Mouse (Mus musculus): ENCODE results near the gene Slc6a21. TPM values are rescaled to one million over a fixed set of nuclear protein-coding genes. Genes with fewer than 3 reads are reported as not detected.
A peak's percentile ranks its signal among the peaks of the same experiment; 100 is the strongest.

Slc6a21 gene
- not detected in 2 replicates for total RNA-seq (2021)
- long read RNA-seq: 0 reads

DNA sequence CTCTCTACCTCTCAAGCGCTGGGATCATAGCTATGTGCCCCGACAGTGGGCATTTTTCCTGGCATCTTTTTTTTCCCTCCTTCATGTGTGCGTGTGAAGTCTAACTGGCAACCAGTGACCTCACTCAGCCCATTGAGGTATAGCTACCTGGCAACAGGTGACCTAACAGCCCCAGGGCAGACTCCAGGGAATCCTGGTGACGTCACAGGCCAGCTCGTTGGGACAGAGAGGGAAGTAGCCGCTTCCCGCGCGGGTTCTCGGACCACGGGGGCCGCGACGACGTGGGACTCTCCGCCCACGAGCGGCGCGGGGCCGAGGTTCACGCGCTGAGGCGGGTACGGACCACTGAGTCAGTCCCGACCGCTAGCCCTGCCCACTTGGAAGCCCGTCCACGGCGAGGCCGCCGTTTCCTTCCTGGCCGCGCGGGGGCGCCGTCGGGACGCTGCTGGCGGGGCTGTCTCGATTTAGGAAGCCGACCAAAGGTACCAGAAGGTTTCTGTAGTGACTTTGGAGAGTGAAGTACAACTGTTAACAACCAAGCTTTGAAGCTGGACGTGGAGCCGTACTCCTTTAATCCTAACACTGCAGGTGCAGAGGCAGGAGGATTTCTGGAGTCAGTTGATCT lies at the start of gene Slc6a21:
Slc6a21 (plus strand) TSS at position 378 of the 625 bp plus-strand sequence.
- peak; percentile 81 for DNase-seq

DNA sequence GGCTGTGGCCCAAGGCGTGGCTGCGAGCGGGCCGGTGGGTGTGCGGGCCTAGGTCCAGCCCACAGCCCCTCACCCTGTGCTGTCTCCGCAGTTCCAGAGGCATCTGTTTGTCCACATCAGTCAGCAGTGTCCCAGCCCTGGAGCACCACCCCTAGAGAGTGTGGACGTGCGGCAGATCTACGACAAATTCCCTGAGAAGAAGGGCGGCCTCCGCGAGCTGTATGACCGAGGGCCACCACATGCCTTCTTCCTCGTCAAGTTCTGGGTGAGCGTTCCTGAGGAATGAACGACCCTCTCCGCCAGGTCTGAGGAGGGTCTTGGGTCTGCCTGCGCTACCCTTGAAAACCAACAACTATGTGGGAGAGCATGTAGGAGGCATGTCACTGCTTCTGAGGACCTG lies 48.8 kb upstream of the Slc6a21 start:
- DNase-seq: no peak

- DNase-seq: no peak
These were observed 48.3 kb upstream of the Slc6a21 start for GRCm38 (mm10) chr7:45229046-45229445.

DNA sequence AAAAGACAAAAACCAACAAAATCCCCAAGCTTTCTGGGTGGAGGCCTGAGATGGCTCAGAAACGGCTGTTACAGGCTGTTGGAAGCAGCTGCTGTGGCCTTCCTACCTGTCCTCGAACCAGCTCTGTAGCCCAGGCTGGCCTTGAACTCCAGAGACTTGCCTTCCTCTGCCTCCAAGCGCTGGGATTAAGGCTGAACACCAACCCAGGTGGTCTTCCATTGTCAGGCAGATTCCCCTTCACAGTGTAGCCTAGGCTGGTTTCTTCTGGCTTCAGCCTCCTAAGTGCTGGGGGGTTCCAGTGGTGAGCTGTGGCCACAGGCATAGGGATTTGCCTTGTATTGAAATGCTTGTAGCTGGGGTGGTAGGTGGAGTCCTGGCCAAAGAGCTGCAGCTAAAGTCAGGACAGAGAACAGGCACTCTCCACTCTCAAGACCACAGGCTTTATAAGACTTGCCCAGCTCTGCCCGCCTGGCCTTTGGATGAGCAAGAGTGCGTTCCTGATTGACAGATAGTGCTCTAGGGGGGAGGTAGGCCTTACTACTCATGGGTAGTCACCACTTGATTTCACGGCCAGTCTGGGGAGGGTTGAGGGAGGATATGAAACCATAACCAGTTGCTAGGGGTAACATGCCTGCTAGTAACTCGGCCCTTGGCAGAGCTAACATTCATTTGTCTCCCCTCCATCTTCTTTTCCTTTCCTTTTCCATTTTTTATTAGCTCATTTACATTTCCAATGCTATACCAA lies 47.7 kb upstream of the Slc6a21 start:
- DNase-seq: no peak

DNA sequence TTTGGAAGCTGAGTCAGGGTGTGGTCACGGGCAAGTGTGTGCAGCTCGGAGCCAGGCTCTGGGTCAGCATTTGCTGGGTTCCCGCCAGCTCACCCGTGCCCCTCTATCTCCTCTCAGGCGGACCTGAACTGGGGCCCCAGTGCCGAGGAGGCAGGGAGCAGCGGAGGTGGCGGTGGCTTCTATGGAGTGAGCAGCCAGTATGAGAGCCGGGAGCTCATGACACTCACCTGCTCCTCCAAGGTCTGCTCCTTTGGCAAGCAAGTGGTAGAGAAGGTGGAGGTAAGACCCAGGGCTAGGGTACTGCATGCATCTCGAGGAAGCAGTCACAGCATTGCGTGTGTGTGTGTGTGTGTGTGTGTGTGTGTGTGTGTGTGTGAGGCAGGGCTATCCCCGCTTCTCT lies 46.1 kb upstream of the Slc6a21 start:
- DNase-seq: no peak

DNA sequence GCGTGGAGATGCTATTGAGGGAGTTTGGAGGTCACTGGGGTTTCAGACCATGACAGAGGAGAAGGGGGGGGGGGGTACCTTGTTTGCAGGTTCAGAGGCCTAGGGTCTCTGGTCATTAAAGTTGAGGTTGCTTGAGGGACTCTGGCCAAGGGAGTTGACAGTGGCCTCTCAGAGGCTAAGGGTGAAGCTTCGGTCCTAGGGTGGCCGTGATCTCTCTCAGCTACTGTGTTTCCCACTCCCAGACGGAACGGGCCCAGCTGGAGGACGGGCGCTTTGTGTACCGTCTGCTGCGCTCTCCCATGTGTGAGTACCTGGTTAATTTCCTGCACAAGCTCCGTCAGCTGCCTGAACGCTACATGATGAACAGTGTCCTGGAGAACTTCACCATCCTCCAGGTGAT lies 45.4 kb upstream of the Slc6a21 start:
- DNase-seq: no peak

DNA sequence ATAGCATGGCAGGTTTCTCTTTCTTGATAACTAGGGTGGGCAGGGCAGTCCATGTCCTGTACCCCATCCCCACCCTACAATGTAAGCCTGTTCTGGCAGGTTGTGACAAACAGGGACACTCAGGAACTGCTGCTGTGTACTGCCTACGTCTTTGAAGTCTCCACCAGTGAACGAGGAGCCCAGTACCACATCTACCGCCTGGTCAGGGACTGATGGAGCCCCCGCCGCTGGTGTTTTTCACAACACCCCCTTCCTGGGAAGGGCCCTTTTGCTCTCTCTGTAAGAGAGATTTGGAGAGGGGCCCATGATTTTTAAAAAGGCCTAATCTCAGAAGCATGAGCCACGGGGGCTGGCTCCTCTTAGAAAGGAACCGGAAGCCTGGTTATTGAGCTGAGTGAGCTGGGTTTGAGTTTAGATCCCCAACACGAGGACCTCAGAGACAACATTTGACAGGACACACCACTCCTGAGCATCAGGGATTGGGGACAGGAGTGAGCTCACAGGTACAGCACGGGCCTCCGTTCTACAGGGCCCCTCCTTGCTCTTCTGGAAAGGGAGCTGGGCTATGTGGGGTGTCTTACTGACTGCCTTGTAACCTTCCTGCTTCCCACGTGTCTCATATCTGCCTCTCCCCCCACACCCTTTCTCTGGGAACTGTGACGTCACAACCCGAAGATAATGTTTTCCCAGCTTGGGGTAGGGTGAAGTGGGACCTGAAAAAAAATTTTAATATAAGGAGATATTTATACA lies 44.4 kb upstream of the Slc6a21 start:
- no peak for DNase-seq

DNA sequence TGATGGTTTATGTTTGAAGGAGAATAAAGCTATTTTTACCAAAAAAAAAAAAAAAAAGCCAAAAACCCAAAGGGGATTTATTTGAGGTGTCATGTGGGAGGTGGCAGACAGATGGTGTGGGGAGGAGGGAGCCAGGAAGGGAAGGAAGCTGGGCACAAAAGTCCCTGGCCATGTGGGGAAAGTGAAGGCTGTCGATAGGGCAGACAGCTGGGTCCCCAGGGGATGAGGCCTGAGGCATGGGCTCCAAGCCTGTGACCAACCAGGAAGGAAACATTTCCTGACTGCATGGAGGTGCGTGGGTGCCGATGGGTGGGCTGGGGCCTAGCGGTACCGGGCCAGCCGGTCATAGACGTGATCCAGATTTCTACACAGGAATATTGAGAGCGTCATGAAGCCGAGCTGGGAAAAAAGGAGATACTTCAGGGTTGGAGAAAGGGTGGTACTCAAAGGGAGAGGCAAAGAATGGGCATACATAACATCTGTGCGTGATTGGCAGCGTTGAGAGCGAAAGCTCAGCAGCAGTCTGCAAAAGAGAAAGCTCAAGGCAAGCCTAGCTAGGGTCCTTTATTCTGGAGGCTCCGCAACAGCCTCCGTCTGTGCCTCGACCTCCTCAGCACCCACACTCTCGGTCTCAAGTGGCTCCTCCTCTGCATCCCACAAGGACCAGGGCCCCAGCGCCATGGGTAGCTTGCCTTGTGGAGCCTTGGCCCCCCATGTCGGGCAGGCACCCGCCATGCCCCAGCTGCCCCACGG lies 43.6 kb upstream of the Slc6a21 start:
- no peak for DNase-seq

DNA sequence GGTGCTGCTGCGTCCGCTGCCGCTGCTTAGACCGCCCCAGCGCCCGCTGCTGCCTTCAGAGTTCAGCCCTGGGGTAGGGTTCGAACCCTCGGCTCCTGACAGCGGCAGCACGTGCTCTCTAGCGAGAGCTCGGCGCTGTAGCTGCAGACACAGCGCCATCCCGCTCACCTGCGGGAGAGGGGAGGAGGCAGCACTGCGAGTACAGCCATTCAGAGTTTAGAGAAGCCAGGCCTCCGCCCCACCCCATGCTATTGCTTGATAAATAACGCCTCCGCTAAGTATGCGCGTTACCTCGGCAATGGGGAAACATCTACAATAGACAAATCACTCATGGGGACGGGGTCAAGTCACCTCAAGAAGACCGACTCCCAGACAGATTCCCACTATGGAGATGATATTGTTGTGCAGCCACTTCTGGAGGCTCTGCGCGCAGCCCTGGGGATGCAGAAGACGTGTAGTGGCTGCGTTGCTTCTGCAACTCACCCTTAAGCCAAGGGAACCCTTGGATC lies 42.9 kb upstream of the Slc6a21 start:
- no peak for DNase-seq

- peak; percentile 21 for DNase-seq
These were observed 42.3 kb upstream of the Slc6a21 start for GRCm38 (mm10) chr7:45234922-45235571.

DNA sequence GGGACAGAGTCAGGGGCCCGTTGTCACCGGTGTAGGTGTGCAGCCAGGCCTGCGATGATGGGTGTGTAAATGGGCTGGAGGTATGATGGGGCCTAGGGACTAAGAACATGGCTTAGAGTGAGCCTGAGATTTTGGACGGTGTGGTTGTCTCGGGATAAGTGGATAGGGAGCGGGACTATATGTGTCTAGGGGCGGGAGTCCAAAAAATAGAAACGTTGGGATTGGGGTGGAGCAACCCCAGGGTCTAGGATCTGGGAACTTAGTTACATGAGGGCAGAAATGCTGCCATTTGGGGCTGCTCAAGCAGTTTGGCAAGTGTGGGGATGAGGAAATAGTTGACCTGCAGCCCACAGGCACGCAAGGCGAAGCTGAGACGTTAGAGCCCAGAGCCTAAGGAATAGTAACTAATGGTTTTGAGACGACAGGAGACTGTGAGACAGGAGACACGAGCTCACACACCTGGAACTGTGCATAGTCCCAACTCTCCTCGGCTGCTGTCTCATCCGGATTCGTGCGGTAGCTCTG lies 41.6 kb upstream of the Slc6a21 start:
- no peak for DNase-seq

GRCm38 (mm10) chr7:45237747-45238699 lies 39.3 kb upstream of the Slc6a21 start:
- DNase-seq: no peak

DNA sequence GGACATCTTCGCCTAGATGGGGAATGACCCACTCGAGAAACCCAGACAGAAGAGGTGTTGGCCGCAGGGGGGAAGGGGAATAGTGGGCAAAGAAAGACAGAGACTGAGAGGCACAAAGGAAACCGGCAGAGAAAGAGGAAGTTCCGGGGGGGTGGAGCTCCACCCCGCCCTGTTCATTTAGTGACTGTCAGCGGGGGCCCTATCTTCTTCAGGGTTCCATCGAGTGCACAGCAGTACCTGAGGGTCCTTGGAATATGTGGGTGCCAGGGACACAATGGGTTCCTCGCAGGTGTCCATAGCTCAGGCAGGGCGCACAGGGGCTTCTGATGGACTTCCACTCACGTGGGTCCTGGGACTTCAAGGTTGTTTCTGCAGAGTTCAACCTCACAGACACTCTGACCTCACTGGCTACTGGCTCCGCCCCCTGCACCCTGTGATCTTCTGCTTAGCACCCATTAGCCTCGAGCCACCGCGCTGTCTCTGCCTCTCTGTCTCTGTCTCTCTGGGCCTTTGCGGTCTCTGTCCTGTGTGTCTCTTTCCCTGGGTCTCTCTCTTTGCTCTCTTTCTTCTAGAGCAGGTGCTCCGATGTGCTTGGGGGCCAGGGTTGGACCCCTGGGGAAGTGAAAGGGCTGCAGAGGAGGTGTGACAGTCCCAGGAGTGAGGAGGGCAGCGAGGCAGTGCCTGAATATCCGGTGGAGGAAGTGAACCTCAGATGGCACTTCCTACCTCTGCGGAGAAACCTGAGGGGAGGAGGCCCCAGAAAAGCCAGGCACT lies 38.4 kb upstream of the Slc6a21 start, which contains the start of gene Cd37:
Cd37 (minus strand) TSS at position 393 of the 774 bp plus-strand sequence.
- no peak for DNase-seq

DNA sequence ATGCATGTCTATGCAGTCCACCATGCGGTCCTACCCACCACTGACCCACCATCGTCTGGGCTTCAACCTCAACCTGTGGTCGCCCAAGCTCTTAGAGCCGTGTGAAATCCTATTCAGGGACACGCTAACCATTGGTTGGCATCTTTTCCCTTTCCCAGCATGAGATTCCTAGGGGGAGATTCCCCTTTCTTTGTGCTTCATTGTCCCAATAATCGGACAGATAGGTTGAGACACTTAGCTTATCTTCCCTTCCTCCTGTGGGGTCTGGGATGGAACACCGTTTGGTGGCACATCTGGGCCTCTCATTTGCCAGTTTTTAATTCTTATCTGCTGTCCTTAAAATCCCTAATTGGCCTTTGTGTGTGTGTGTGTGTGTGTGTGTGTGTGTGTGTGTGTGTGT lies 37.2 kb upstream of the Slc6a21 start:
- DNase-seq: no peak

DNA sequence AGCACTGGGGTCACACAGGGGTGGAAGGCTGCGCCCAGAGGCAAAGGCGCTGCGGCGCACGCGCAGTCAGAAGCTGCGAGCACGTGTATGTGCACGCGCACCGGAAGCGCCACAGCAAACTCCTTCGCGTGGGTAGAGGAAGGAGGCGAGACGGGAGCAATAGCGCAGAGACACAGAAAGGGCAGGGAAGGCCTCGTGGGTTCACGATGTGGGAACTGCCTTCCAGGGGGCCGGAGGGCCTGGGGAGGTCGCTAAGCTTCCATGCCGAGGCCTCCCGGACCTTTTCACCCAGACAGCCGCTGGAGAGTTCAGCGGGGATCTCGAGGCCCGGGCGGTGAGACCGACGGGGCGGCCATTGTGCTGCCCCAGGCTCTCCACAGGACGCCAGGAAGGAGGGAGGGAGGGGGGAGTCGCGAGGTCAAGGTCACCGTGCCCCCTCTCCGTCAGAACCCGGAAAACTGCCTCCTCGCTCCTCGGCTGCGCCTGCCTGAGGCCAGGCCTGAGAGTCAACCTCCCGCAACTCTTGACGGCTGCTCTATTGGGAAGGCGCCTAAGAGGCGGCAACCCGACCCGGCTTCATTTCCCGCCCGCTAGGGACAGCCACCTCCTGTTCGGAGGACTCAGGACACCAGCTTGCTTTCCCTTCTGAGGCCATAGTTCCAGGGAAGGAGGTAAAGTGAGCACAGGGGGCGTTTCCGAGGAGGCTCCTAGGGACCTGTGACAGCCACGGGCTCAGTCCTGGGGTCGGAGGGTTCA lies 36.5 kb upstream of the Slc6a21 start, which contains the start of gene Slc6a16:
Slc6a16 (plus strand) TSS at position 453 of the 756 bp plus-strand sequence.
- DNase-seq: peak; percentile 25

GRCm38 (mm10) chr7:45241389-45241749 lies 35.9 kb upstream of the Slc6a21 start:
- no peak for DNase-seq

- DNase-seq: no peak
These were observed 29.6 kb upstream of the Slc6a21 start for GRCm38 (mm10) chr7:45247666-45248065.

- no peak for DNase-seq
These were observed 23.5 kb upstream of the Slc6a21 start for GRCm38 (mm10) chr7:45253806-45254205.

Measured in adrenal gland, postnatal 25 days (tissue).